Mouse (Mus musculus): Measurements from ENCODE around the gene Kif3a. TPM values are rescaled to one million over a fixed set of nuclear protein-coding genes. Genes with fewer than 3 reads are reported as not detected.

Kif3a gene
- 44.1 TPM for polyA plus RNA-seq (2014; fragmentation: Illumina TruSeq; extraction: RNeasy Lipid Tissue Mini Kit (QIAGEN cat#74804))

GRCm38 (mm10) chr11:53567224-53568014 is at the start of gene Kif3a:
Gene Kif3a, plus strand, starts transcription at chr11:53567379.

GRCm38 (mm10) chr11:53519207-53520121 is 47.7 kb upstream of the Kif3a start, which contains the start of gene Sept8:
Gene Sept8, plus strand, starts transcription at chr11:53519257.

GRCm38 (mm10) chr11:53618619-53619198 is 51.5 kb downstream of the Kif3a start, which contains the start of gene Il4:
Gene Il4, minus strand, starts transcription at chr11:53618669.

GRCm38 (mm10) chr11:53634556-53634955 is 67.4 kb downstream of the Kif3a start, which contains the start of gene Il13:
Gene Il13, minus strand, starts transcription at chr11:53634702.

Other genes with a start within 250 kb of the Kif3a start
- gene Zcchc10, start 242.7 kb upstream of the Kif3a start, polyA plus RNA-seq (2014; fragmentation: Illumina TruSeq; extraction: RNeasy Lipid Tissue Mini Kit (QIAGEN cat#74804)) = 66.5 TPM
- gene Aff4, start 216.5 kb upstream of the Kif3a start, polyA plus RNA-seq (2014; fragmentation: Illumina TruSeq; extraction: RNeasy Lipid Tissue Mini Kit (QIAGEN cat#74804)) = 457 TPM
- not detected for gene Leap2, start 144.2 kb upstream of the Kif3a start, polyA plus RNA-seq (2014; fragmentation: Illumina TruSeq; extraction: RNeasy Lipid Tissue Mini Kit (QIAGEN cat#74804))
- gene Uqcrq, start 136.5 kb upstream of the Kif3a start, polyA plus RNA-seq (2014; fragmentation: Illumina TruSeq; extraction: RNeasy Lipid Tissue Mini Kit (QIAGEN cat#74804)) = 15.5 TPM
- gene Gdf9, start 136.4 kb upstream of the Kif3a start, polyA plus RNA-seq (2014; fragmentation: Illumina TruSeq; extraction: RNeasy Lipid Tissue Mini Kit (QIAGEN cat#74804)) = 29.0 TPM
- gene Gm10447, start 110.3 kb upstream of the Kif3a start, polyA plus RNA-seq (2014; fragmentation: Illumina TruSeq; extraction: RNeasy Lipid Tissue Mini Kit (QIAGEN cat#74804)) = not detected
- 0.26 TPM for gene Shroom1, start 110.2 kb upstream of the Kif3a start, polyA plus RNA-seq (2014; fragmentation: Illumina TruSeq; extraction: RNeasy Lipid Tissue Mini Kit (QIAGEN cat#74804))
- gene Gm9837, start 96.9 kb upstream of the Kif3a start, polyA plus RNA-seq (2014; fragmentation: Illumina TruSeq; extraction: RNeasy Lipid Tissue Mini Kit (QIAGEN cat#74804)) = not detected
- gene Gm9945, start 87.2 kb upstream of the Kif3a start, polyA plus RNA-seq (2014; fragmentation: Illumina TruSeq; extraction: RNeasy Lipid Tissue Mini Kit (QIAGEN cat#74804)) = not detected
- gene Sowaha, start 87.1 kb upstream of the Kif3a start, polyA plus RNA-seq (2014; fragmentation: Illumina TruSeq; extraction: RNeasy Lipid Tissue Mini Kit (QIAGEN cat#74804)) = 2.1 TPM
- 29.7 TPM for gene Sept8, start 48.1 kb upstream of the Kif3a start, polyA plus RNA-seq (2014; fragmentation: Illumina TruSeq; extraction: RNeasy Lipid Tissue Mini Kit (QIAGEN cat#74804))
- not detected for gene Il4, start 51.3 kb downstream of the Kif3a start, polyA plus RNA-seq (2014; fragmentation: Illumina TruSeq; extraction: RNeasy Lipid Tissue Mini Kit (QIAGEN cat#74804))
- not detected for gene Il13, start 67.3 kb downstream of the Kif3a start, polyA plus RNA-seq (2014; fragmentation: Illumina TruSeq; extraction: RNeasy Lipid Tissue Mini Kit (QIAGEN cat#74804))
- 71.6 TPM for gene Rad50, start 139.9 kb downstream of the Kif3a start, polyA plus RNA-seq (2014; fragmentation: Illumina TruSeq; extraction: RNeasy Lipid Tissue Mini Kit (QIAGEN cat#74804))
- not detected for gene Il5, start 153.4 kb downstream of the Kif3a start, polyA plus RNA-seq (2014; fragmentation: Illumina TruSeq; extraction: RNeasy Lipid Tissue Mini Kit (QIAGEN cat#74804))
- 4.9 TPM for gene Irf1, start 202.6 kb downstream of the Kif3a start, polyA plus RNA-seq (2014; fragmentation: Illumina TruSeq; extraction: RNeasy Lipid Tissue Mini Kit (QIAGEN cat#74804))
- not detected for gene Gm17334, start 205.8 kb downstream of the Kif3a start, polyA plus RNA-seq (2014; fragmentation: Illumina TruSeq; extraction: RNeasy Lipid Tissue Mini Kit (QIAGEN cat#74804))